8 mouse cellular contexts compared by ENCODE assay signal in genomic region chr9:116212915-116213619, GRCm38 (mm10). TPM values are rescaled to one million over a fixed set of nuclear protein-coding genes. Genes with fewer than 3 reads are reported as not detected.
DNase-seq lines count a peak whose midpoint lies in the region; ATAC-seq and TF ChIP-seq lines count a peak whose summit lies in the region.

No protein-coding gene starts in this region.

- peaks cover 17% of the 10 kb centered on the region for H3K4me1 ChIP-seq in lung, embryonic 14.5 days (ENCODE audit: insufficient read depth)
- peaks cover 2% of the 10 kb centered on the region; the same call in 1 of the 2 replicates for H3K4me1 ChIP-seq in lung, adult 2 months (ENCODE audit: control insufficient read depth, insufficient read depth, low read length)
- H3K4me1 ChIP-seq in embryonic facial prominence, embryonic 14.5 days (ENCODE audit: control insufficient read depth, insufficient read depth, low read length): peaks cover 12% of the 10 kb centered on the region
- peaks cover 12% of the 10 kb centered on the region; the same call in 1 of the 2 replicates for H3K4me1 ChIP-seq in kidney, embryonic 14.5 days (ENCODE audit: control insufficient read depth, insufficient read depth, low read length)
- H3K4me1 ChIP-seq in neural tube, embryonic 15.5 days: 0 out of 2 replicates have a peak, but pooled peaks cover 3% of the 10 kb centered on the region

- no peaks in the 10 kb centered on the region for H3K36me3 ChIP-seq in lung, embryonic 14.5 days (ENCODE audit: insufficient read depth)
- H3K36me3 ChIP-seq in embryonic facial prominence, embryonic 14.5 days (ENCODE audit: control insufficient read depth, insufficient read depth, low read length): no peaks in the 10 kb centered on the region
- no peaks in the 10 kb centered on the region for H3K36me3 ChIP-seq in kidney, embryonic 14.5 days (ENCODE audit: control insufficient read depth, insufficient read depth, low read length)
- no peaks in the 10 kb centered on the region for H3K36me3 ChIP-seq in neural tube, embryonic 15.5 days

- H3K9me3 ChIP-seq in lung, embryonic 14.5 days (ENCODE audit: low read depth, low read length): no peaks in the 10 kb centered on the region
- H3K9me3 ChIP-seq in embryonic facial prominence, embryonic 14.5 days (ENCODE audit: control insufficient read depth, low read length): no peaks in the 10 kb centered on the region
- H3K9me3 ChIP-seq in kidney, embryonic 14.5 days (ENCODE audit: control insufficient read depth, low read length): no peaks in the 10 kb centered on the region
- no peaks in the 10 kb centered on the region for H3K9me3 ChIP-seq in neural tube, embryonic 15.5 days (replicated peaks)

- H3K4me3 ChIP-seq in lung, embryonic 14.5 days (ENCODE audit: low read depth, low read length): no peak overlapping the region
- no peak overlapping the region for H3K4me3 ChIP-seq in lung, adult 2 months (replicated peaks; ENCODE audit: extremely low read depth, low read depth, low read length)
- no peak overlapping the region for H3K4me3 ChIP-seq in embryonic facial prominence, embryonic 14.5 days (ENCODE audit: low read depth, low read length)
- H3K4me3 ChIP-seq in kidney, embryonic 14.5 days (ENCODE audit: low read length): no peak overlapping the region
- H3K4me3 ChIP-seq in neural tube, embryonic 15.5 days (replicated peaks): no peak overlapping the region

- H3K9ac ChIP-seq in lung, embryonic 14.5 days: no peak overlapping the region
- no peak overlapping the region for H3K9ac ChIP-seq in embryonic facial prominence, embryonic 14.5 days (ENCODE audit: low read depth, low read length)
- no peak overlapping the region for H3K9ac ChIP-seq in kidney, embryonic 14.5 days (ENCODE audit: low read depth, low read length)
- H3K9ac ChIP-seq in neural tube, embryonic 15.5 days (replicated peaks): no peak overlapping the region

- WGBS in lung, embryonic 14.5 days: 52% methylated on average over 8 of the region's 8 CpGs
- 51% methylated on average over 8 of the region's 8 CpGs for WGBS in lung, adult 2 months
- WGBS in embryonic facial prominence, embryonic 14.5 days: 48% methylated on average over 8 of the region's 8 CpGs
- WGBS in kidney, embryonic 14.5 days: 62% methylated on average over 8 of the region's 8 CpGs
- WGBS in neural tube, embryonic 15.5 days: 49% methylated on average over 8 of the region's 8 CpGs

- peak; percentile 80 for ATAC-seq in lung, embryonic 14.5 days (ENCODE audit: insufficient read depth)
- peak; percentile 63 for ATAC-seq in embryonic facial prominence, embryonic 14.5 days (ENCODE audit: low read depth)
- ATAC-seq in kidney, embryonic 14.5 days (ENCODE audit: low FRiP score, low TSS enrichment): 0 out of 2 replicates have a peak, but pooled peaks have one; percentile 11
- no peak for ATAC-seq in neural tube, embryonic 15.5 days (ENCODE audit: low FRiP score)
- ATAC-seq in megakaryocyte-erythroid progenitor cell, adult 5-6 weeks (replicated peaks; ENCODE audit: low FRiP score, low TSS enrichment, poor library complexity, severe bottlenecking): no peak
- ATAC-seq in cerebellum, adult (ENCODE audit: insufficient number of reproducible peaks, low FRiP score, low TSS enrichment): no peak

- H3K27me3 ChIP-seq in lung, embryonic 14.5 days (ENCODE audit: insufficient read depth, low read length): no peaks in the 10 kb centered on the region
- H3K27me3 ChIP-seq in embryonic facial prominence, embryonic 14.5 days (replicated peaks; ENCODE audit: control insufficient read depth, insufficient read depth, low read length): no peaks in the 10 kb centered on the region
- H3K27me3 ChIP-seq in kidney, embryonic 14.5 days (ENCODE audit: control insufficient read depth, insufficient read depth, low read length): no peaks in the 10 kb centered on the region
- H3K27me3 ChIP-seq in neural tube, embryonic 15.5 days (replicated peaks): no peaks in the 10 kb centered on the region

- peak overlapping the region; percentile 76 for H3K27ac ChIP-seq in lung, embryonic 14.5 days (ENCODE audit: low read depth)
- no peak overlapping the region for H3K27ac ChIP-seq in embryonic facial prominence, embryonic 14.5 days (replicated peaks; ENCODE audit: low read depth, low read length)
- peak overlapping the region; percentile 24; the same call in 1 of the 2 replicates for H3K27ac ChIP-seq in kidney, embryonic 14.5 days (ENCODE audit: low read depth, low read length)
- H3K27ac ChIP-seq in neural tube, embryonic 15.5 days (replicated peaks): 0 out of 2 replicates have a peak overlapping the region, but pooled peaks have one; percentile 30

- TF ChIP-seq POLR2A in lung, adult 2 months (IDR thresholded peaks at IDR 0.05; ENCODE audit: borderline replicate concordance, extremely low read depth, low read depth, low read length): no peak

- H3K4me2 ChIP-seq in lung, embryonic 14.5 days: no peak overlapping the region
- H3K4me2 ChIP-seq in embryonic facial prominence, embryonic 14.5 days (ENCODE audit: low read depth, low read length): no peak overlapping the region
- H3K4me2 ChIP-seq in kidney, embryonic 14.5 days (replicated peaks; ENCODE audit: low read depth, low read length): no peak overlapping the region
- H3K4me2 ChIP-seq in neural tube, embryonic 15.5 days: no peak overlapping the region

- TF ChIP-seq CTCF in lung, embryonic 14.5 days (IDR thresholded peaks at IDR 0.05; ENCODE audit: low read depth): no peak
- no peak for TF ChIP-seq CTCF in lung, adult 2 months (IDR thresholded peaks at IDR 0.05; ENCODE audit: insufficient read depth, low read length)

- DNase-seq in lung, embryonic 14.5 days: peak; percentile 74
- DNase-seq in lung, adult 2 months: no peak
- DNase-seq in embryonic facial prominence, embryonic 14.5 days (ENCODE audit: low spot score): peak; percentile 72
- no peak for DNase-seq in layer of hippocampus, postnatal 14 days (ENCODE audit: low spot score in 2 of 2)

RNA-seq across cellular contexts. Expression of gene Tgfbr2, which starts 37.9 kb away (rescaled TPM):
- 51.3 and 52.3 TPM in 2 replicates for polyA plus RNA-seq in lung, embryonic 14.5 days (2014; fragmentation: Nextera tagmentation; extraction: Ambion mirVana)
- 135 and 146 TPM in 2 replicates for polyA plus RNA-seq in lung, adult 2 months (2012; rRNA removed)
- 49.7 and 53.0 TPM in 2 replicates for polyA plus RNA-seq in embryonic facial prominence, embryonic 14.5 days (2014; fragmentation: Nextera tagmentation; extraction: Ambion mirVana)
- polyA plus RNA-seq in kidney, embryonic 14.5 days (2014; fragmentation: Nextera tagmentation; extraction: Ambion mirVana): 10.8 and 27.2 TPM in 2 replicates
- polyA plus RNA-seq in neural tube, embryonic 15.5 days (2015; fragmentation: Nextera tagmentation; extraction: Ambion mirVana): 7.2 and 13.3 TPM in 2 replicates
- 5.9 and 9.5 TPM in 2 replicates for total RNA-seq in megakaryocyte-erythroid progenitor cell, adult 5-6 weeks (2014; fragmentation: Nextera tagmentation)
- 7.0 and 12.4 TPM in 2 replicates for total RNA-seq in megakaryocyte-erythroid progenitor cell, adult 5-6 weeks (2017)
- total RNA-seq in layer of hippocampus, postnatal 14 days (2021): 10 to 100 TPM; 13.0 to 14.7 TPM

Comparison
In these comparisons a context has a peak if more than half of its experiments do, and no peak if none do; other contexts are left out.
1. DNase-seq: peak in lung, embryonic 14.5 days (single experiment) and embryonic facial prominence, embryonic 14.5 days (single experiment); none in lung, adult 2 months (single experiment) and layer of hippocampus, postnatal 14 days (0 of 2).
2. ATAC-seq: peak in lung, embryonic 14.5 days (single experiment), embryonic facial prominence, embryonic 14.5 days (single experiment) and kidney, embryonic 14.5 days (single experiment); none in neural tube, embryonic 15.5 days (single experiment), megakaryocyte-erythroid progenitor cell, adult 5-6 weeks (single experiment) and cerebellum, adult (single experiment).